Comparison of ENCODE assay signal across 23 mouse cellular contexts in genomic region chr12:30076316-30076715, GRCm38 (mm10). TPM values are rescaled to one million over a fixed set of nuclear protein-coding genes. Genes with fewer than 3 reads are reported as not detected.
DNase-seq lines count a peak whose midpoint lies in the region; ATAC-seq and TF ChIP-seq lines count a peak whose summit lies in the region.
"Had no signal": no experiment of that assay in that cellular context is flagged by ENCODE, and none has a peak within 500 bp of the region (broad histone marks: within the 10 kb centered on the region; RNA-seq: fewer than 3 reads in every experiment).

No protein-coding gene starts in this region.

- WGBS in intestine, embryonic 15.5 days: 66% methylated on average over 2 of the region's 2 CpGs
- whole genome bisulfite sequencing in intestine, postnatal 0 days: 41% methylated on average over 2 of the region's 2 CpGs

- no peak overlapping the region for H3K4me3 ChIP-seq in gastrocnemius, adult 2 months
- no peak overlapping the region for H3K4me3 ChIP-seq in intestine, embryonic 15.5 days (replicated peaks)
- H3K4me3 ChIP-seq in intestine, postnatal 0 days (ENCODE audit: low read depth, low read length): no peak overlapping the region
- H3K4me3 ChIP-seq in brown adipose tissue, adult 24 weeks (ENCODE audit: insufficient read depth, low read depth, low read length): no peak overlapping the region
- H3K4me3 ChIP-seq: forebrain, embryonic 15.5 days; heart, adult 2 months; limb, embryonic 15.5 days; liver, embryonic 15.5 days; megakaryocyte, embryonic 14.5 days; neural tube, embryonic 13.5 days had no signal

- ATAC-seq in intestine, embryonic 15.5 days: peak; percentile 34; the same call in 1 of the 2 replicates
- ATAC-seq in intestine, postnatal 0 days: no peak
- ATAC-seq: forebrain, embryonic 15.5 days had no signal

- no peak overlapping the region for H3K9ac ChIP-seq in intestine, embryonic 15.5 days
- H3K9ac ChIP-seq in intestine, postnatal 0 days (ENCODE audit: low read depth, low read length): no peak overlapping the region
- H3K9ac ChIP-seq: forebrain, embryonic 15.5 days; limb, embryonic 15.5 days; liver, embryonic 15.5 days; neural tube, embryonic 13.5 days had no signal

- DNase-seq in gastrocnemius, adult 2 months: peak; percentile 31
- DNase-seq in gastrocnemius, adult 8-10 months (ENCODE audit: low spot score in 2 of 2): no peak
- peak; percentile 23 to 41 for DNase-seq in heart, postnatal 14 days
- DNase-seq in layer of hippocampus, adult 9-11 months: no peak
- DNase-seq: B cell, adult 2 months; cerebellum, adult 18-20 months; embryo, embryonic 11 days; layer of hippocampus, postnatal 36 days; midbrain, embryonic 14.5 days; right cerebral cortex, adult 18-20 months; thymus, postnatal 36 days had no signal

- H3K27ac ChIP-seq in gastrocnemius, adult 2 months: no peak overlapping the region
- H3K27ac ChIP-seq in intestine, embryonic 15.5 days: no peak overlapping the region
- H3K27ac ChIP-seq in intestine, postnatal 0 days (ENCODE audit: low read depth, low read length): no peak overlapping the region
- H3K27ac ChIP-seq in brown adipose tissue, adult 24 weeks (replicated peaks; ENCODE audit: low read depth, low read length): peak overlapping the region; percentile 50; the same call in 1 of the 2 replicates
- H3K27ac ChIP-seq: forebrain, embryonic 15.5 days; heart, adult 2 months; limb, embryonic 15.5 days; liver, embryonic 15.5 days; neural tube, embryonic 13.5 days had no signal

- H3K4me1 ChIP-seq in intestine, embryonic 15.5 days (replicated peaks): no peaks in the 10 kb centered on the region
- no peaks in the 10 kb centered on the region for H3K4me1 ChIP-seq in intestine, postnatal 0 days (replicated peaks; ENCODE audit: control insufficient read depth, insufficient read depth, low read length)
- peaks cover 6% of the 10 kb centered on the region; the same call in 1 of the 2 replicates for H3K4me1 ChIP-seq in brown adipose tissue, adult 24 weeks (ENCODE audit: control insufficient read depth, insufficient read depth, insufficient read length, low read length)
- H3K4me1 ChIP-seq: forebrain, embryonic 15.5 days; limb, embryonic 15.5 days; liver, embryonic 15.5 days; megakaryocyte, embryonic 14.5 days had no signal

- H3K9me3 ChIP-seq in intestine, embryonic 15.5 days: no peaks in the 10 kb centered on the region
- no peaks in the 10 kb centered on the region for H3K9me3 ChIP-seq in intestine, postnatal 0 days (ENCODE audit: control insufficient read depth)
- H3K9me3 ChIP-seq: forebrain, embryonic 15.5 days; limb, embryonic 15.5 days; liver, embryonic 15.5 days had no signal

- no peak for TF ChIP-seq CTCF in gastrocnemius, adult 2 months (IDR thresholded peaks at IDR 0.05)
- no peak for TF ChIP-seq CTCF in intestine, postnatal 0 days (IDR thresholded peaks at IDR 0.05; ENCODE audit: low read depth)

- H3K4me2 ChIP-seq in intestine, embryonic 15.5 days (replicated peaks): no peak overlapping the region
- no peak overlapping the region for H3K4me2 ChIP-seq in intestine, postnatal 0 days (replicated peaks; ENCODE audit: low read depth)
- H3K4me2 ChIP-seq: forebrain, embryonic 15.5 days; limb, embryonic 15.5 days; liver, embryonic 15.5 days; neural tube, embryonic 13.5 days had no signal

- no peaks in the 10 kb centered on the region for H3K36me3 ChIP-seq in intestine, embryonic 15.5 days
- H3K36me3 ChIP-seq in intestine, postnatal 0 days (ENCODE audit: control insufficient read depth, insufficient read depth): no peaks in the 10 kb centered on the region
- H3K36me3 ChIP-seq: forebrain, embryonic 15.5 days; limb, embryonic 15.5 days; liver, embryonic 15.5 days; neural tube, embryonic 13.5 days had no signal

- H3K27me3 ChIP-seq in intestine, embryonic 15.5 days (replicated peaks): no peaks in the 10 kb centered on the region
- H3K27me3 ChIP-seq in intestine, postnatal 0 days (replicated peaks; ENCODE audit: control insufficient read depth, insufficient read depth, low read length): no peaks in the 10 kb centered on the region
- H3K27me3 ChIP-seq: forebrain, embryonic 15.5 days; limb, embryonic 15.5 days; liver, embryonic 15.5 days; megakaryocyte, embryonic 14.5 days; neural tube, embryonic 13.5 days had no signal

- intact Hi-C loops in gastrocnemius, adult 2 months (cut with DNase I): no loop called here
- intact Hi-C loops in heart, postnatal 14 days (cut with DNase I): no loop called here

RNA-seq across cellular contexts. Expression of gene Tpo, which starts 56.1 kb away (rescaled TPM):
- not detected for total RNA-seq in gastrocnemius, adult 2 months (2021)
- not detected for total RNA-seq in gastrocnemius, adult 8-10 months (2022)
- 0.04 TPM in 1 of 2 replicates, not detected in the other for polyA plus RNA-seq in intestine, embryonic 15.5 days (2015; fragmentation: Nextera tagmentation; extraction: Ambion mirVana)
- not detected in 2 replicates for polyA plus RNA-seq in intestine, postnatal 0 days (2015; fragmentation: Nextera tagmentation; extraction: Ambion mirVana)
- not detected in 2 replicates for polyA plus RNA-seq in brown adipose tissue, adult 24 weeks (2012; ENCODE audit: insufficient read depth, insufficient read length, missing spikeins)
- not detected for total RNA-seq in heart, postnatal 14 days (2021)
- total RNA-seq: adrenal gland, adult 18-20 months; heart, adult 2 months had no signal
- polyA plus RNA-seq: heart, adult 2 months; hindbrain, embryonic 11.5 days; kidney, embryonic 14.5 days; limb, embryonic 15.5 days; liver, embryonic 15.5 days; neural tube, embryonic 13.5 days had no signal

Comparison
In these comparisons a context has a peak if more than half of its experiments do, and no peak if none do; other contexts are left out.
1. DNase-seq: peak in gastrocnemius, adult 2 months (single experiment) and heart, postnatal 14 days (2 of 2); none in gastrocnemius, adult 8-10 months (0 of 2) and layer of hippocampus, adult 9-11 months (single experiment).